Mouse (Mus musculus): ENCODE measurements around the gene Magea1.
"Not testable (repeated sequence)": the region's sequence is repeated elsewhere in the genome, so short reads cannot be mapped to it uniquely, and the experiment has no call there.

Gene Magea1

DNA sequence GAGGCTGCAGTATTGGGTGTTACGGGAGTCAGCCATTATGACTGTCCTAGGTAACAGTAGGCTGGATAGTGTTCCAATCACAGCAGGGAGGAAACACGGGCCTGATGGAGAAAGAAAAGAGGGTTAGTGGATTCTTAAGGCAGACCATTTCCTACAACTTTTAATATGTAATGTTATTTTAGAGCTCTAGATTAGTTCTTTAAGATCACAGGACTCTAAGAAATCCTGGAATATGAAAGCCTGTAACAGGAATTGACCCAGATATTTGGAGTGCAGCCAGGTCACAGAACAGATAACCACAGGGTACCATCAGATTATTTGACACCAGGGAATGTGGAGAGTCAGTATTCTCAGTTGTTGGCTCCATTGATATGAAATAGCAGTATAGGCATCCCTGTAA is at the start of gene Magea1:
TSS of gene Magea1 (minus strand) at position 101 of the 400 bp plus-strand sequence.
- not testable (repeated sequence) for DNase-seq (ENCODE audit: low spot score)

DNA sequence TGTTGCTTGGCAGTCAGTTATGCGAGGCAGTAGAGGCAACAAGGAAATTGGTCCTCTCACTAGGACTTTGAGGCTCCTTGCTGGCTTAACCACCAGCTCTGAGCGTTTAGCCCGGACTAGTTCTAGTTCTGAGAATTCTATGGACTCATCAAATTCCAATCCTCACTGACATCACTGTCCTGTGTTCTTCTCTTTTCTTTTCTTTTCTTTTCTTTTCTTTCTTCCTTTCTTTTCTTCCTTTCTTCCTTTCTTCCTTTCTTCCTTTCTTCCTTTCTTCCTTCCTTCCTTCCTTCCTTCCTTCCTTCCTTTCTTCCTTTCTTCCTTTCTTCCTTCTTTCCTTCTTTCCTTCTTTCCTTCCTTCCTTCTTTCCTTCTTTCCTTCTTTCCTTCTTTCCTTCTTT is 38.7 kb upstream of the Magea1 start, which contains the start of gene Cldn34b2:
TSS of gene Cldn34b2 (minus strand) at position 101 of the 400 bp plus-strand sequence.
- DNase-seq (ENCODE audit: low spot score), result not testable (repeated sequence)

DNA sequence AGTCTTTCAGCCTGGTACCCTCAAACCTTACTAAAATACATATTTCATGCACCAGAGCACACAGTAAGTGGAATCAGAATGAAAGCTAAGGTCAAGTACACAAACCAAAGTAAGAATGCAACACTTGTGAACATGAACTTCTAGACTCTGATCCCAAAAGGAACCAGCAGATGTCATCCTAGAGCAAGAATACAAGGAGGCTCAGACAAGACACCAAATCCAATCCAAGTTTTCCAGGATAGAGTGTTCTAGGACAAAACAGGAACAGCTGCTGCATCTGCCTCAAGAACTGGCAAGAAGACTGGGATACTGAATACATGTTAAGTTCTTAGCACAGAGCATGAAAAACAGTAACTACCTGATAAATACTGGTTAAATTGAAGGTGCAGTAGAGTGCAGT is 8.4 kb upstream of the Magea1 start:
- no peak for DNase-seq (ENCODE audit: low spot score)

DNA sequence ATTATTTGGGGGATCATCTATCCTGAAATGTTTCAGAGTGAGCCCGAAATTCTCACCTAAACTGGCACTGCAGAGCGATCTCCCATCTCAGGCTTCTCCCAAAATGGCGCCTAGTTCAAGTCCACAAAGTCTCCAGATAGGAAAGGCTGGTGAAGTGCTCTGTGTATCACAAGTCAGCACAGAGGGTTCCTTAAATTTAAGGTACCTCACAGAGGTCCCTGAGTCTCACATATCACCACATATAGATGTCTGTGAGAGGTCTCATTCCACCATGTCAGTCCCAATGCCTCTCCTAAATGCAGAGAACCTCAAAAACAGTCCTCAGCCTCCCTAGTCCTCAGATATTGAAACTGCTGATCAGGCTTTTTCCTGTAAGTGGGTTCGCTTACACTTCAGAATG is 4.0 kb upstream of the Magea1 start, which contains the start of gene Magea2:
TSS of gene Magea2 (minus strand) at position 101 of the 400 bp plus-strand sequence.
- DNase-seq (ENCODE audit: low spot score), result not testable (repeated sequence)

DNA sequence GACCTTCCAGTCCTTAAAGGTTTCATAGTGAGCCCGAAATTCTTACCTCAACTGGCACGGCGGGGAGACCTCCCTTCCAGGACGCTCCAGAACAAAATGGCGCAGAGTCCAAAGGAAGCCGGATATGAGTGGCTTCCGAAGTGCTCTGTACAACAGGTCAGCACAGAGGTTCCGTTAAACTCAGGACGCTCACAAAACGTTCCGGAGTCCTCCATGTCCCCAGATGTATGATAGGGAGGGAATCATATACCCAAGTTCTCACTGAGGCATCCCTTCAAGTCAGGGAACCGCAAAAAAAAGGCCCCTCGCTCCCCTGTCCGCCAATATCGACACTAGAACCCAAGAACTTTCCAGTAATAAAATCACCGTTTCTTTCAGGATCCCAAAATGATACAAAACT is 26.5 kb downstream of the Magea1 start, which contains the start of gene Magea5:
TSS of gene Magea5 (minus strand) at position 101 of the 400 bp plus-strand sequence.
- not testable (repeated sequence) for DNase-seq (ENCODE audit: low spot score)

Measured in urinary bladder, postnatal 10 days (tissue).